Mouse (Mus musculus) testis, adult 2 months (tissue): ENCODE results near the gene Plcb2. TPM values are rescaled to one million over a fixed set of nuclear protein-coding genes. Genes with fewer than 3 reads are reported as not detected.

ENCODE experiments used
- H3K27ac ChIP-seq: fragments of 200-500 bp; 2 replicates; pipeline ENCODE4 v1.5.1; 2012; ENCODE audit warnings: low read depth, low read length; ENCODE audit not compliant: control insufficient read depth, insufficient read depth
- H3K27me3 ChIP-seq: fragments of 200-500 bp; 2 replicates; pipeline ENCODE4 v1.6.1; 2012; ENCODE audit warnings: mild to moderate bottlenecking, low read length, moderate library complexity; ENCODE audit not compliant: control insufficient read depth, insufficient read depth
- H3K36me3 ChIP-seq: fragments of 200-500 bp; 2 replicates; pipeline ENCODE4 v1.6.1; 2012; ENCODE audit warnings: mild to moderate bottlenecking, low read length; ENCODE audit not compliant: control insufficient read depth, insufficient read depth
- H3K4me1 ChIP-seq: fragments of 200-500 bp; 2 replicates; pipeline ENCODE4 v1.6.1; 2012; ENCODE audit warnings: low read length; ENCODE audit not compliant: control insufficient read depth, insufficient read depth
- H3K4me3 ChIP-seq: fragments of 200-500 bp; 2 replicates; pipeline ENCODE4 v1.5.1; 2012; ENCODE audit warnings: low read depth, mild to moderate bottlenecking, low read length, moderate library complexity, mixed read lengths; ENCODE audit not compliant: control insufficient read depth
- CTCF ChIP-seq: fragments of 200-500 bp; IDR thresholded peaks from 2 replicates; pipeline ENCODE4 v1.5.1; 2012; ENCODE audit warnings: low read depth, mild to moderate bottlenecking, inconsistent platforms, low read length, moderate library complexity; ENCODE audit not compliant: control insufficient read depth, insufficient read depth, insufficient replicate concordance
- POLR2A ChIP-seq: fragments of 200-500 bp; IDR thresholded peaks from 2 replicates; pipeline ENCODE4 v1.6.1; 2012; ENCODE audit warnings: low read depth, mild to moderate bottlenecking, inconsistent platforms, low read length, moderate library complexity; ENCODE audit not compliant: control insufficient read depth
- polyA plus RNA-seq: library from polyadenylated mRNA; depleted of rRNA; stranded (reverse); fragments of >200 nt; gene quantifications from 2 replicates; pipeline ENCODE4 v1.2.3, GENCODE M21; 2012

The Plcb2 gene
- polyA plus RNA-seq, 1 experiment = 17.9 TPM

DNA sequence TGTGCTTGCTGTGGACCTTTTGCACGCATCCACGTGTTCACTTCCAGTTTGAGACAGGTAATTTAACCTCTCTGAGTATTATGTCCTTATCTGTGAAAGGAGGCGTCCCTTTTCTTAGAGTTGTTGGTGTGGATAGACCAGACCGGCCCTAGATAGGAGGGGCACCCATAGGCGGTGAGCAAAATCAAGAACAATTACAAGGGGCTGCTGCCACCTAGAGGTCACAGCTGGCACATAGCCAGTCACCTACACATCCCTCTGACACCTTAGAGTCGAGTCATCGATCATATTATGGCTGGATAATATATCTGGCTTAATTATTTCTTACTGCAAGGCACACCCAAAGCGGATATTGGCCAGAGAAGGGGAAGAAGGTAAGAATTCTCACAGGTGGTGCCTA, 31.6 kb upstream of the Plcb2 start:
- Histone ChIP-seq H3K36me3 (no peaks in the 10 kb centered on the region), H3K4me3 (no peak overlapping the region), H3K4me1 (peaks cover 20% of the 10 kb centered on the region), H3K27me3 (no peaks in the 10 kb centered on the region), H3K27ac (no peak overlapping the region)
- no peak for TF ChIP-seq POLR2A
- peak; percentile 19; the same call in 1 of the 2 replicates for TF ChIP-seq CTCF

DNA sequence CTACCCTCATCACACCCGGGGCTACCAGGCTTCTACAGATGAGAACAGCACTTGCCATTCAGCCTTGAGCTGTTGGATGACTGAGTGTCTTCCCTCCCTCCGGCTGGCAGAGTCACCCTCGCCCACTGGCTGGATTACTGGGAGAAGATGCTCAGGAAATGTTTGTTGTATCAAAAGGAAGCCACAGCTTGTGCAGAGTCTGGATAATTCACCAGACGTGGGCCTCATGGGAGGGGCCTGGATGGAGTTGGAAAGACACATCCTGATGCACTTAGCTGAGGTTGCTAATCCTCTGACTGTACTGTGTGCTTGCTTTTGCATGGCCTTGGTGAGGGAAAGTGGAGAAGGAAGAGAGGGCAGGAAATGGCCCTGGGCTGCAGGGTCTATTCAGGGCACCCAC, 27.9 kb upstream of the Plcb2 start:
- H3K4me1 ChIP-seq = no peaks in the 10 kb centered on the region; the same call in 1 of the 2 replicates
- no peaks in the 10 kb centered on the region for H3K27me3 ChIP-seq
- no peak overlapping the region for H3K27ac ChIP-seq
- H3K36me3 ChIP-seq = no peaks in the 10 kb centered on the region; the same call in 1 of the 2 replicates
- TF ChIP-seq CTCF (no peak), POLR2A (no peak)
- H3K4me3 ChIP-seq = no peak overlapping the region

DNA sequence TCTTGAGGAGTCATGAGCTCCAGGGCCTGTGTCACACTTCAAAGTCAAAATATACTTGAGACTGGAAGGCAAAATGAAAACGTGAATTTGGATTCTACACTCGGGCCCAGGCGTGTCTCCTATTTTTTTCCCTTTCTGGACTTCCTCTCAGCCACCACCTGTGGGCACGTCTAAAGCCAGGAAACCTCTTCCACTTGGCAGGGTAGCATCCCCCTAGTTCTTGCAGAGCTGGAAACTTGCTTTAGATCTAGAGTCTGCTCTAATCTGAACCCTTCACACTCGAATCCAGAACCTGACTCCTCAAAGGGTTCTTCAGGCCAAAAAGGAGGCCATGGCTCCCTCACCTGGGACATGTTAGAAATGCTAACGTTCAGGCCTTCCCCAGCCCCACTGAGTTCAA, 27.2 kb upstream of the Plcb2 start:
- Histone ChIP-seq H3K4me3 (no peak overlapping the region), H3K27ac (no peak overlapping the region), H3K36me3 (no peaks in the 10 kb centered on the region; the same call in 1 of the 2 replicates), H3K27me3 (no peaks in the 10 kb centered on the region), H3K4me1 (peaks cover under 1% of the 10 kb centered on the region; the same call in 1 of the 2 replicates)
- no peak for TF ChIP-seq CTCF
- TF ChIP-seq POLR2A = no peak

DNA sequence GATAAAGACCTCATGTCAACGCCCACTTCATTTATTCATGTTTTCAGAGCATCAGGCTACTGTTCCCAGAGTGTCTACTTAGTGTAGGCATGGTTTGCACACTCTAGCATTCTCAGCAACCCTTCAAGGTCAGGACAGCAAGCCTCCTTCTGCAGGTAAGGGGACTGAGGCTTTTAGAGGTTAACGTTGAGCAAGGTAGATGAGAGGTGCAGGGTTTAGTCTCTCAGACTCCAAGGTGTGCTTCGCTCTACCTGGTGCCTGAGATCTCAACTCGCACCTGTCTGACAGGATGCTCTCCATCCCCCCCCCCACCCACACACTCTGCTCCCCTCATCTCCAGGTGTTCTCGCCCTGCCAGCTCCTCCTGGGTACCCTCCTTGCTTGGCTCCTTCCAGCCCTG, 25.9 kb upstream of the Plcb2 start:
- peaks cover 3% of the 10 kb centered on the region; the same call in 1 of the 2 replicates for H3K4me1 ChIP-seq
- TF ChIP-seq CTCF = no peak
- no peak overlapping the region for H3K27ac ChIP-seq
- no peaks in the 10 kb centered on the region; the same call in 1 of the 2 replicates for H3K36me3 ChIP-seq
- no peak overlapping the region for H3K4me3 ChIP-seq
- no peaks in the 10 kb centered on the region for H3K27me3 ChIP-seq

DNA sequence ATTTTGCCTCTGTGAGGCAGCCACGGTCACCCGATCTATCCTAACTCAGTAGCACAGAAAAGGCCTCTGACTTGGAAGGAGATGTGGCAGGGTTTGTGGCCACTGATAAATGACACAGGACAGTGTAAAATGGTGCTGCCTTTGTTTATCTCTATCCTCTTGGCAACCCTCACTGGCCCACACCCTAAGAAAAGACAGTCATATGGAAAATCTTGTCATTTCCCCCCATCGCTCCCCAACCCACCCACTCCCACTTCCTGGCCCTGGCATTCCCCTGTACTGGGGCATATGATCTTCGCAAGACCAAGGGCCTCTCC, 24.5 kb upstream of the Plcb2 start:
- H3K4me1 ChIP-seq = peaks cover 3% of the 10 kb centered on the region; the same call in 1 of the 2 replicates
- TF ChIP-seq CTCF (no peak), POLR2A (no peak)
- H3K27ac ChIP-seq = peak overlapping the region; percentile 56; the same call in 1 of the 2 replicates
- H3K36me3 ChIP-seq = no peaks in the 10 kb centered on the region; the same call in 1 of the 2 replicates
- H3K4me3 ChIP-seq = no peak overlapping the region
- no peaks in the 10 kb centered on the region for H3K27me3 ChIP-seq

DNA sequence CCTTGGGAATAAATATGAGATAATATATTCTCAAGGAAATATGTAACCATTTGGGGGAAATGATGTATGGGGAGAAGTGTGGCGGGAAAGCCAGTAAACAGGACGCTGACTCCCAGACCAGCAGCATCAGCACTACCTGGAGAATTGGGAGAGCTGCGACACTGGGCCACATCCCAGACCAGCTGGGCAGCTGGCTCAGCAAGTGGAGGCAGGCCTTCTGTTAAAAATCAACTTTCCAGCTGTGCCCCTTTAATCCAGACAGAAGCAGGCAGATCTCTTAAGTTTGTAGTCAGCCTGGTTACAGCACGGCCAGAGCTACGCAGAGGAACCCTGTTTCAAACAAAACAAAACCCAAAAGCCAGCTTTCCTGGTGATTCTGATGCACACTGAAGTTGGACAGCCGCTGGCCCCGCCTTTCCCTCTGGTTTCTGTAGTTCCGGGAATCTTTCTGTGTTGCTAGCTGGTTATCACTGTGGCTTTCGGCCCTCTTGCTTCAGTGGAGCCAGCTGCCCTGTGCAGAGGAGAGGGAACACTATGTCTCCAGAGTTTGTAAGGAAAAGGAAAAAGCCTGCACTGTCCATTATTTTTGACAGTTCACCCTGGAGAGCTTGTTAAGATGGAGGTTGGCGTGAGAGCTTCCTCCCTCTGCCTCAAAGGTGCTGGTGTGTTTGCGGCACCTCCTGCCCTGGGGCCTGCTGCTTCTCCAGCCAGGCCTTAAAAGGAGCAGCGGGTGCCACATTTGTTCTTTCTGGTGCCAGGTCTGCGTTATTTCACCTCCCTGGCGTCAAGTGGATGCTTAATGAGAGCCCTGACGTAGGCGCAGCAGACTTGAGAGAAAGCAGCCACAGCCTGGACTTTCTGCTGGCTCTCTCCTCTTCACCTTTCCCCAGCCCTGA, 23.9 kb upstream of the Plcb2 start:
- H3K27ac ChIP-seq = peak overlapping the region; percentile 76

DNA sequence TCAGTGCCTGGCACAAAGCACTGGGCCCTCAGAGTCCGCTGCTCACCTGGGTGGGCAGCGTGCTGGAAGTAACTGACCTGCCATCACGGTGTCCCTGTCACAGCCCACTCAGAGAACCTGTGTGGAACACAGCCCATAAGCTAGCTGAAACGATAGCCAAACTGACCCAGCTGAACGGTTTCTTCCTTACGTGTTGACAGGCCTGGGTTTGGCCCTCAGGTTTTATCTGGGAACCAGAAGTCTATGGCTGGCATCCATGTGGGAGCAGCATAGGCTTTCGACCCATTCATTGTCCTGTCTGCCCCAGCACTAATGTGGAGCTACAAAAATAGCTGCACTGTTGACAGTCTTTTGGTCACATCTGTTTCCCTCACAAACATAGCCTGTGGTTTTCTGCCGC, 22.2 kb upstream of the Plcb2 start:
- no peaks in the 10 kb centered on the region for H3K27me3 ChIP-seq
- no peak for TF ChIP-seq CTCF
- TF ChIP-seq POLR2A = no peak
- peaks cover 8% of the 10 kb centered on the region for H3K4me1 ChIP-seq

More for the DNA sequence above, 23.9 kb upstream of the Plcb2 start:
- H3K4me1 ChIP-seq = peaks cover 3% of the 10 kb centered on the region
- TF ChIP-seq CTCF (no peak), POLR2A (no peak)
- H3K4me3 ChIP-seq = no peak overlapping the region
- H3K27me3 ChIP-seq = no peaks in the 10 kb centered on the region
- H3K36me3 ChIP-seq = no peaks in the 10 kb centered on the region; the same call in 1 of the 2 replicates

DNA sequence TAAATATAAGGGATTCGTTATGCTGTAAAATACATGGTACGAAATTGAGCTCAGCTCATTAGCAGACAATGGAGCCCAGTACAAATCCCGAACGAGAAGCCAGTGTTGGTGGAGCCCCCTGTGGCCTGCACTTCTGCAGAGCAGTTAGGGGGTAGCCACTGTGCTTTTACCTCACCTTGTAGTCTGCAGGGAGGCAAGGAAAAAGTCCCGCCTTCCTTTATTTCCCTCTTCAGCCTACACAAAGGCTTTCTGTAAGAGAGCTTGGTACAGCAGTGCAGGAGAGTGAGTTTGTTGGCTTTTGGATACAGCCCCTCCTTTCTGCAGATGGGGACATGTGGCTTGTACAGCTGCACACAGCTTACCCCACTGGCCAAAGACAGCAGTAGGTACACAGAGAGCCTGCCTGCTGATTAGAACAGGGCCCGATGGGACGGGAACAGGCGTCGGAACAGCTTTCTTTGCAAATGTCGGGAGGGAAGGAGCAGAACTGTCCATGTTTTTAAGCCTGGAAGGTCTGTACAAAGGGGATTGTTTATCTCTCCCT, 21.2 kb upstream of the Plcb2 start:
- TF ChIP-seq POLR2A (no peak), CTCF (no peak)
- H3K36me3 ChIP-seq = no peaks in the 10 kb centered on the region; the same call in 1 of the 2 replicates
- H3K27me3 ChIP-seq = no peaks in the 10 kb centered on the region
- H3K4me3 ChIP-seq = no peak overlapping the region
- peak overlapping the region; percentile 22; the same call in 1 of the 2 replicates for H3K27ac ChIP-seq
- H3K4me1 ChIP-seq = peaks cover 15% of the 10 kb centered on the region

More for the DNA sequence above, 22.2 kb upstream of the Plcb2 start:
- Histone ChIP-seq H3K4me3 (no peak overlapping the region), H3K27ac (peak overlapping the region; percentile 66; the same call in 1 of the 2 replicates), H3K36me3 (no peaks in the 10 kb centered on the region; the same call in 1 of the 2 replicates)
